10 mouse cellular contexts compared by ENCODE assay signal in the genomic region with DNA sequence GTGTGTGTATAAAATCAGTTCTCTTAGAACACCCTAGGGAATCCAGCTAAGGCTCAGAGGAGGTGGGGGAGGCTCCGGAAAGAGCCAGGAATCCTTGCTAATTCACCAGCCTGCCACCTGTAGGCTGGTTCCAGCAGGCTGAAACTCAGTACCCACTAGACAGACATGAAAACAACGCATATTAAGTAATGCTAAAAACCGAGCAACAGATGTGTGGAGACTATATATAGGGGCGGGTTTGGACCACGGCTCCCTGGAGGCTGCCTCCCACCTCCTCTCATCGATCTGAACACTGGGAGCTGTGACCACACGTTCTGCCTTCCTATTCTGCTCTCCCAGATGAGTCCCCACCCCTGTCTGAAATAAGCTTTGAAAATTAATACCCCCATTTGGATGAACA. TPM values are rescaled to one million over a fixed set of nuclear protein-coding genes. Genes with fewer than 3 reads are reported as not detected.
A peak's percentile ranks its signal among the peaks of the same experiment; 100 is the strongest.
DNase-seq lines count a peak whose midpoint lies in the region; ATAC-seq and TF ChIP-seq lines count a peak whose summit lies in the region.
"Had no signal": no experiment of that assay in that cellular context is flagged by ENCODE, and none has a peak within 500 bp of the region (broad histone marks: within the 10 kb centered on the region; RNA-seq: fewer than 3 reads in every experiment).

No protein-coding gene starts in this region.

- peaks cover 22% of the 10 kb centered on the region for H3K4me1 ChIP-seq in forebrain, embryonic 15.5 days
- peaks cover 28% of the 10 kb centered on the region for H3K4me1 ChIP-seq in forebrain, embryonic 10.5 days
- H3K4me1 ChIP-seq in hindbrain, embryonic 12.5 days = peaks cover 20% of the 10 kb centered on the region
- H3K4me1 ChIP-seq in midbrain, embryonic 12.5 days = peaks cover 17% of the 10 kb centered on the region; the same call in 1 of the 2 replicates
- H3K4me1 ChIP-seq in heart, adult 2 months (ENCODE audit: control insufficient read depth, insufficient read depth, low read length) = no peaks in the 10 kb centered on the region

- 2% methylated on average over 7 of the region's 7 CpGs for WGBS in forebrain, embryonic 15.5 days
- WGBS in forebrain, embryonic 10.5 days = 15% methylated on average over 7 of the region's 7 CpGs
- WGBS in hindbrain, embryonic 12.5 days = 8% methylated on average over 7 of the region's 7 CpGs
- WGBS in midbrain, embryonic 12.5 days = 7% methylated on average over 7 of the region's 7 CpGs
- whole genome bisulfite sequencing in heart, adult 2 months = 26% methylated on average over 7 of the region's 7 CpGs

- no peak for DNase-seq in forebrain, embryonic 10.5 days (ENCODE audit: extremely low spot score, low spot score)
- DNase-seq in Patski (ENCODE audit: low read depth, low spot score) = no peak
- DNase-seq in cerebellum, postnatal 25 days = no peak
- DNase-seq in heart, adult 2 months = no peak
- DNase-seq: thymus, postnatal 14 days had no signal

- CTCF ChIA-PET in Patski (lab: Charles Lee) = no interaction called here

- POLR2A ChIA-PET in Patski (lab: Charles Lee) = no interaction called here

- TF ChIP-seq CTCF in Patski (IDR thresholded peaks at IDR 0.05) = peak; percentile 30
- no peak for TF ChIP-seq CTCF in heart, adult 2 months (IDR thresholded peaks at IDR 0.05)

- TF ChIP-seq EP300 in heart, adult 2 months (IDR thresholded peaks at IDR 0.05; ENCODE audit: insufficient read depth, low read depth, low read length) = no peak

- in situ Hi-C loops in Patski (cut with MboI; ENCODE audit: low pct_unique_long_range_greater_than_20kb) = no loop called here

- no peak overlapping the region for H3K9ac ChIP-seq in forebrain, embryonic 15.5 days (replicated peaks)
- H3K9ac ChIP-seq in hindbrain, embryonic 12.5 days = no peak overlapping the region
- no peak overlapping the region for H3K9ac ChIP-seq in midbrain, embryonic 12.5 days (replicated peaks)
- no peak overlapping the region for H3K9ac ChIP-seq in heart, adult 2 months (ENCODE audit: low read depth, low read length)

- H3K9me3 ChIP-seq in forebrain, embryonic 15.5 days = no peaks in the 10 kb centered on the region
- H3K9me3 ChIP-seq in forebrain, embryonic 10.5 days = no peaks in the 10 kb centered on the region
- H3K9me3 ChIP-seq in hindbrain, embryonic 12.5 days (replicated peaks) = no peaks in the 10 kb centered on the region
- no peaks in the 10 kb centered on the region for H3K9me3 ChIP-seq in midbrain, embryonic 12.5 days

- TF ChIP-seq POLR2A in heart, adult 2 months (IDR thresholded peaks at IDR 0.05; ENCODE audit: insufficient read depth, low read depth, low read length) = no peak

- 0 out of 2 replicates have a peak, but pooled peaks have one; percentile 14 for ATAC-seq in forebrain, embryonic 15.5 days (replicated peaks)
- ATAC-seq in Patski = no peak
- ATAC-seq in hindbrain, embryonic 12.5 days (ENCODE audit: low FRiP score) = no peak
- no peak for ATAC-seq in midbrain, embryonic 12.5 days (ENCODE audit: low FRiP score, low read depth)
- ATAC-seq in megakaryocyte, adult 5-6 weeks (ENCODE audit: poor library complexity, severe bottlenecking) = no peak

- H3K79me2 ChIP-seq in heart, adult 2 months (replicated peaks; ENCODE audit: control insufficient read depth, insufficient read depth, low read length) = no peaks in the 10 kb centered on the region

- no peaks in the 10 kb centered on the region for H3K36me3 ChIP-seq in forebrain, embryonic 15.5 days
- H3K36me3 ChIP-seq in forebrain, embryonic 10.5 days (replicated peaks) = no peaks in the 10 kb centered on the region
- H3K36me3 ChIP-seq in hindbrain, embryonic 12.5 days = no peaks in the 10 kb centered on the region
- no peaks in the 10 kb centered on the region for H3K36me3 ChIP-seq in midbrain, embryonic 12.5 days
- H3K36me3 ChIP-seq in heart, adult 2 months (ENCODE audit: control insufficient read depth, insufficient read depth, low read length) = no peaks in the 10 kb centered on the region

- H3K27me3 ChIP-seq in forebrain, embryonic 15.5 days = peaks cover 33% of the 10 kb centered on the region
- peaks cover 67% of the 10 kb centered on the region for H3K27me3 ChIP-seq in forebrain, embryonic 10.5 days (ENCODE audit: poor library complexity, severe bottlenecking)
- peaks cover 33% of the 10 kb centered on the region for H3K27me3 ChIP-seq in Patski
- peaks cover 25% of the 10 kb centered on the region for H3K27me3 ChIP-seq in hindbrain, embryonic 12.5 days
- peaks cover 48% of the 10 kb centered on the region for H3K27me3 ChIP-seq in midbrain, embryonic 12.5 days
- H3K27me3 ChIP-seq in heart, adult 2 months (ENCODE audit: control insufficient read depth, insufficient read depth, low read length) = peaks cover 7% of the 10 kb centered on the region

- peak overlapping the region; percentile 15 for H3K4me3 ChIP-seq in forebrain, embryonic 15.5 days
- H3K4me3 ChIP-seq in forebrain, embryonic 10.5 days = no peak overlapping the region
- H3K4me3 ChIP-seq in hindbrain, embryonic 12.5 days = no peak overlapping the region
- peak overlapping the region; percentile 6; the same call in 1 of the 2 replicates for H3K4me3 ChIP-seq in midbrain, embryonic 12.5 days
- no peak overlapping the region for H3K4me3 ChIP-seq in heart, adult 2 months

- H3K4me2 ChIP-seq in forebrain, embryonic 15.5 days (replicated peaks) = peak overlapping the region; percentile 23
- peak overlapping the region; percentile 35; the same call in 1 of the 2 replicates for H3K4me2 ChIP-seq in hindbrain, embryonic 12.5 days (replicated peaks)
- peak overlapping the region; percentile 33 for H3K4me2 ChIP-seq in midbrain, embryonic 12.5 days (replicated peaks)

- intact Hi-C loops in heart, adult 2 months (cut with DNase I) = no loop called here

- no peak overlapping the region for H3K27ac ChIP-seq in forebrain, embryonic 15.5 days (replicated peaks)
- no peak overlapping the region for H3K27ac ChIP-seq in forebrain, embryonic 10.5 days
- no peak overlapping the region for H3K27ac ChIP-seq in hindbrain, embryonic 12.5 days
- no peak overlapping the region for H3K27ac ChIP-seq in midbrain, embryonic 12.5 days (replicated peaks)
- no peak overlapping the region for H3K27ac ChIP-seq in heart, adult 2 months

RNA-seq across cellular contexts. Expression of a gene that starts 1.8 kb away (rescaled TPM):
- polyA plus RNA-seq in forebrain, embryonic 15.5 days (2015; fragmentation: Nextera tagmentation; extraction: Ambion mirVana) = 5.0 and 6.4 TPM in 2 replicates
- 0.57 and 1.0 TPM in 2 replicates for polyA plus RNA-seq in forebrain, embryonic 10.5 days (2016; fragmentation: Nextera tagmentation; extraction: Ambion mirVana)
- polyA plus RNA-seq in Patski (2021) = 2.7 TPM
- polyA plus RNA-seq in hindbrain, embryonic 12.5 days (2016; fragmentation: Nextera tagmentation; extraction: Ambion mirVana) = 4.4 and 7.7 TPM in 2 replicates
- 4.4 and 5.1 TPM in 2 replicates for polyA plus RNA-seq in midbrain, embryonic 12.5 days (2016; fragmentation: Nextera tagmentation; extraction: Ambion mirVana)
- total RNA-seq in megakaryocyte, adult 5-6 weeks (2015) = not detected in 2 replicates
- 0.07 TPM in 1 of 2 replicates, not detected in the other for total RNA-seq in megakaryocyte, adult 5-6 weeks (2017)
- total RNA-seq in heart, adult 2 months (2021) = not detected
- 0.15 and 0.64 TPM in 2 replicates for polyA plus RNA-seq in heart, adult 2 months (2012; rRNA removed)
- total RNA-seq: hematopoietic stem cell, adult 5-6 weeks had no signal

Comparison
In these comparisons a context has a peak if more than half of its experiments do, and no peak if none do; other contexts are left out.
1. H3K4me3 ChIP-seq: peak in forebrain, embryonic 15.5 days (single experiment) and midbrain, embryonic 12.5 days (single experiment); none in forebrain, embryonic 10.5 days (single experiment), hindbrain, embryonic 12.5 days (single experiment) and heart, adult 2 months (single experiment).
2. Peak in every context shown above with its lines, with median percentiles within 50 percentile points of each other: H3K4me2 ChIP-seq.